Mouse (Mus musculus): ENCODE results near the gene Jund. TPM values are rescaled to one million over a fixed set of nuclear protein-coding genes. Genes with fewer than 3 reads are reported as not detected.
A peak's percentile ranks its signal among the peaks of the same experiment; 100 is the strongest.

The Jund gene
- total and polyA plus RNA-seq, 3 experiments: 16.5 to 18.8 TPM; not detected in 1

DNA sequence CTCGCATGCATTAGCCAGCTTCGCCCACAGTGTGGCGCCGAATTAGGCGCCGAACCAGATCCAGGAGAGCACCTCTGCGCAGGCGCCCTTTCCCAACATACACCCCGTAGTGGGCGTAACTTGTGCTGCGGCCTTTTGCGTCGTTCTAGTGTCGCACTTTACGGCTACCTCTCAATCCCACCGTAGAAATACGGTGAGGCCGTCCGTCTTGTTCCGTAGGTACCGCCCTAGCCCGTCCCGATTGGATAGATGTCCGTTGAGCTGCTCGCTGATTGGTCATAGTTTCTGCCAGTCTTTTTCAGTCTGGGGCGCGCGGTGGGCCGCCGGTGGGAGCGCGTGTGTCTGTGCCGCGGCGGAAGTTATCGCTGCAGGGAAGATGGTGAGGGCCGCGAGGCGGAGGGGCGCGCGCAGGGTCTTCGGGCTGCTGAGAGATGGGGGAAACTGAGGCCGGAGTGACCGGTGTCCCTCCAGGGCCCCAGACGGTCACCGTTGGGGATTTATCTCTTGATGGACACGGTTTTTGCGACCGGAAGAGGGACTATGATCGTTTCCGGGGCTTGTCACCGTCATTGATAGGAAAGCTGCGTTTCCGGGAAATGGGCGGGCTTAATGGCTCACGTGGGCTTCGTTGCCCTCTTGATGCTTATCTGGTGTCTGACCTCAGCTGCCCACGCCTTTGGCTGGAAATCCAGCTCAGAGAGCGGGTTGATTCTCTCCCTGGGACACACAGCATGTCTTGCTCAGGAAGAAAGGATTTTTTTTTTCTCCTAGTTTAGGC, 25.5 kb upstream of the Jund start, which contains the start of gene Lsm4 (continued):
- TF ChIP-seq SIN3A (IDR thresholded peaks at IDR 0.05; ENCODE audit: low read length) (peak; percentile 87), MAZ (IDR thresholded peaks at IDR 0.05; ENCODE audit: low read depth, low read length) (peak; percentile 40; the same call in 1 of the 2 replicates), ELF1 (IDR thresholded peaks at IDR 0.05; ENCODE audit: low read depth, low read length) (peak; percentile 86), TAL1 (IDR thresholded peaks at IDR 0.05; ENCODE audit: low read length) (no peak), TCF12 (IDR thresholded peaks at IDR 0.05; ENCODE audit: low read depth, low read length) (0 out of 2 replicates have a peak, but pooled peaks have one; percentile 23), USF1 (IDR thresholded peaks at IDR 0.05; ENCODE audit: low read depth, low read length) (peak; percentile 96), BHLHE40 (IDR thresholded peaks at IDR 0.05; ENCODE audit: borderline replicate concordance, low read depth, low read length) (peak; percentile 86), USF2 (IDR thresholded peaks at IDR 0.05; ENCODE audit: borderline replicate concordance in 1 of 2, insufficient read depth in 1 of 2, low read depth in 1 of 2, low read length in 2 of 2) (peak; percentile 51 to 80), EP300 (IDR thresholded peaks at IDR 0.05; ENCODE audit: low read depth in 1 of 2, low read length in 2 of 2) (peak in 1 of 2 experiments; percentile 56; a peak in 1 of 4 replicates), CHD1 (IDR thresholded peaks at IDR 0.05; ENCODE audit: low read depth, low read length) (no peak), MAX (IDR thresholded peaks at IDR 0.05; ENCODE audit: low read length) (peak; percentile 89), POLR2AphosphoS2 (IDR thresholded peaks at IDR 0.05; ENCODE audit: low read length) (peak; percentile 60), ZNF384 (IDR thresholded peaks at IDR 0.05; ENCODE audit: low read depth, low read length) (peak; percentile 55)

GRCm38 (mm10) chr8:70674109-70674508, 24.6 kb upstream of the Jund start:
- Histone ChIP-seq H3K79me2 (ENCODE audit: control insufficient read depth, insufficient read depth, low read length, poor library complexity) (peaks cover 22% of the 10 kb centered on the region), H3K27me3 (ENCODE audit: control insufficient read depth in 1 of 2, insufficient read depth in 2 of 2, low read length in 2 of 2) (no peaks in the 10 kb centered on the region), H3K9ac (ENCODE audit: control insufficient read depth, low read depth, low read length, poor library complexity, severe bottlenecking) (peak overlapping the region; percentile 84), H3K4me1 (ENCODE audit: control insufficient read depth in 1 of 2, insufficient read depth in 2 of 2, low read length in 2 of 2) (peaks cover 5 to 21% of the 10 kb centered on the region in 2 experiments; a peak in 3 of 4 replicates), H3K27ac (ENCODE audit: control insufficient read depth, low read depth, low read length) (peak overlapping the region; percentile 89), H3K9me3 (replicated peaks; ENCODE audit: insufficient read depth, low read length) (no peaks in the 10 kb centered on the region), H3K4me3 (ENCODE audit: control insufficient read depth in 1 of 2, insufficient read depth in 1 of 2, low read depth in 2 of 2, low read length in 2 of 2) (peak overlapping the region; percentile 56 to 77), H3K36me3 (ENCODE audit: control insufficient read depth in 1 of 2, insufficient read depth in 2 of 2, low read length in 2 of 2) (peaks cover 0 to 20% of the 10 kb centered on the region in 2 experiments; a peak in 2 of 4 replicates)
- TF ChIP-seq GABPA (IDR thresholded peaks at IDR 0.05; ENCODE audit: low read depth, low read length) (no peak), MAFK (IDR thresholded peaks at IDR 0.05; ENCODE audit: borderline replicate concordance, low read depth, low read length) (no peak), POLR2A (IDR thresholded peaks at IDR 0.05; ENCODE audit: control insufficient read depth in 1 of 2, insufficient read depth in 1 of 2, low read depth in 1 of 2, low read length in 2 of 2, poor library complexity in 1 of 2) (no peak), TAL1 (IDR thresholded peaks at IDR 0.05; ENCODE audit: low read length) (no peak), ZMIZ1 (IDR thresholded peaks at IDR 0.05; ENCODE audit: low read depth, low read length) (no peak), TCF12 (IDR thresholded peaks at IDR 0.05; ENCODE audit: low read depth, low read length) (no peak), MXI1 (IDR thresholded peaks at IDR 0.05; ENCODE audit: low read depth, low read length) (no peak), ZNF384 (IDR thresholded peaks at IDR 0.05; ENCODE audit: low read depth, low read length) (no peak), TBP (IDR thresholded peaks at IDR 0.05; ENCODE audit: low read depth, low read length) (no peak)
- DNase-seq (ENCODE audit: low read depth, low spot score): no peak

Measured in MEL (cell line).